Comparison of ENCODE assay signal across 15 mouse cellular contexts in genomic region chr13:44018489-44019303, GRCm38 (mm10).
DNase-seq lines count a peak whose midpoint lies in the region; ATAC-seq and TF ChIP-seq lines count a peak whose summit lies in the region.
"Had no signal": no experiment of that assay in that cellular context is flagged by ENCODE, and none has a peak within 500 bp of the region (broad histone marks: within the 10 kb centered on the region; RNA-seq: fewer than 3 reads in every experiment).

No protein-coding gene starts in this region.

- no peaks in the 10 kb centered on the region for H3K27me3 ChIP-seq in kidney, postnatal 0 days (ENCODE audit: insufficient read depth, low read length)
- 0 out of 2 replicates have a peak, but pooled peaks cover 5% of the 10 kb centered on the region for H3K27me3 ChIP-seq in hindbrain, embryonic 14.5 days (ENCODE audit: control insufficient read depth, insufficient read depth, low read length)
- peaks cover 27% of the 10 kb centered on the region for H3K27me3 ChIP-seq in neural tube, embryonic 12.5 days (replicated peaks)

- ATAC-seq in kidney, postnatal 0 days (replicated peaks; ENCODE audit: low FRiP score, low read depth), result no peak
- no peak for ATAC-seq in hindbrain, embryonic 14.5 days (ENCODE audit: low FRiP score)
- no peak for ATAC-seq in neural tube, embryonic 12.5 days (ENCODE audit: low FRiP score, low read depth)
- ATAC-seq: intestine, embryonic 16.5 days had no signal

- no peak for TF ChIP-seq CTCF in kidney, postnatal 0 days (IDR thresholded peaks at IDR 0.05; ENCODE audit: low read depth)

- no peaks in the 10 kb centered on the region for H3K36me3 ChIP-seq in kidney, postnatal 0 days (ENCODE audit: insufficient read depth, low read length)
- no peaks in the 10 kb centered on the region for H3K36me3 ChIP-seq in hindbrain, embryonic 14.5 days (replicated peaks; ENCODE audit: control insufficient read depth, insufficient read depth)
- H3K36me3 ChIP-seq in neural tube, embryonic 12.5 days, result no peaks in the 10 kb centered on the region

- DNase-seq in kidney, postnatal 0 days (ENCODE audit: low spot score), result peak; percentile 32
- no peak for DNase-seq in kidney, adult 11 months
- peak; percentile 70 for DNase-seq in embryo, embryonic 11 days
- no peak for DNase-seq in hindbrain, embryonic 14.5 days (ENCODE audit: low spot score)
- DNase-seq in B cell, adult 2 months, result no peak
- DNase-seq in layer of hippocampus, adult 11-12 months (ENCODE audit: low spot score), result no peak
- no peak for DNase-seq in frontal cortex, postnatal 14 days (ENCODE audit: low spot score in 2 of 2)
- DNase-seq: adrenal gland, adult 2 months; cerebellum, adult 9-10 months; left cerebral cortex, postnatal 4 days; right cerebral cortex, postnatal 4 days; thymus, postnatal 14 days had no signal

- no peak overlapping the region for H3K27ac ChIP-seq in kidney, postnatal 0 days
- no peak overlapping the region for H3K27ac ChIP-seq in hindbrain, embryonic 14.5 days
- no peak overlapping the region for H3K27ac ChIP-seq in neural tube, embryonic 12.5 days
- H3K27ac ChIP-seq: macrophage had no signal

- peaks cover 4% of the 10 kb centered on the region for H3K4me1 ChIP-seq in kidney, postnatal 0 days (replicated peaks; ENCODE audit: insufficient read depth, low read length)
- peaks cover 17% of the 10 kb centered on the region for H3K4me1 ChIP-seq in hindbrain, embryonic 14.5 days (replicated peaks; ENCODE audit: control insufficient read depth, insufficient read depth, low read length)
- H3K4me1 ChIP-seq in neural tube, embryonic 12.5 days, result peaks cover 15% of the 10 kb centered on the region

- 39% methylated on average over 8 of the region's 8 CpGs for WGBS in kidney, postnatal 0 days
- WGBS in hindbrain, embryonic 14.5 days, result 4% methylated on average over 8 of the region's 8 CpGs
- WGBS in neural tube, embryonic 12.5 days, result 12% methylated on average over 8 of the region's 8 CpGs

- no peaks in the 10 kb centered on the region for H3K9me3 ChIP-seq in kidney, postnatal 0 days (replicated peaks; ENCODE audit: low read length)
- no peaks in the 10 kb centered on the region for H3K9me3 ChIP-seq in hindbrain, embryonic 14.5 days (ENCODE audit: control insufficient read depth, low read length)
- no peaks in the 10 kb centered on the region for H3K9me3 ChIP-seq in neural tube, embryonic 12.5 days

- H3K4me3 ChIP-seq in kidney, postnatal 0 days (replicated peaks; ENCODE audit: low read depth, low read length), result no peak overlapping the region
- no peak overlapping the region for H3K4me3 ChIP-seq in hindbrain, embryonic 14.5 days (replicated peaks; ENCODE audit: low read length)
- no peak overlapping the region for H3K4me3 ChIP-seq in neural tube, embryonic 12.5 days

- no peak overlapping the region for H3K4me2 ChIP-seq in kidney, postnatal 0 days (ENCODE audit: low read length)
- H3K4me2 ChIP-seq in hindbrain, embryonic 14.5 days (replicated peaks), result peak overlapping the region; percentile 27; the same call in 1 of the 2 replicates
- peak overlapping the region; percentile 31; the same call in 1 of the 2 replicates for H3K4me2 ChIP-seq in neural tube, embryonic 12.5 days (replicated peaks)

- H3K9ac ChIP-seq in kidney, postnatal 0 days (ENCODE audit: low read depth, low read length), result no peak overlapping the region
- H3K9ac ChIP-seq in hindbrain, embryonic 14.5 days, result no peak overlapping the region
- no peak overlapping the region for H3K9ac ChIP-seq in neural tube, embryonic 12.5 days

Comparison
In these comparisons a context has a peak if more than half of its experiments do, and no peak if none do; other contexts are left out.
1. DNase-seq: peak in kidney, postnatal 0 days (single experiment) and embryo, embryonic 11 days (single experiment); none in kidney, adult 11 months (single experiment), hindbrain, embryonic 14.5 days (single experiment), B cell, adult 2 months (0 of 2), layer of hippocampus, adult 11-12 months (single experiment) and frontal cortex, postnatal 14 days (0 of 2).